ENCODE assay signal across 8 mouse cellular contexts in the genomic region with DNA sequence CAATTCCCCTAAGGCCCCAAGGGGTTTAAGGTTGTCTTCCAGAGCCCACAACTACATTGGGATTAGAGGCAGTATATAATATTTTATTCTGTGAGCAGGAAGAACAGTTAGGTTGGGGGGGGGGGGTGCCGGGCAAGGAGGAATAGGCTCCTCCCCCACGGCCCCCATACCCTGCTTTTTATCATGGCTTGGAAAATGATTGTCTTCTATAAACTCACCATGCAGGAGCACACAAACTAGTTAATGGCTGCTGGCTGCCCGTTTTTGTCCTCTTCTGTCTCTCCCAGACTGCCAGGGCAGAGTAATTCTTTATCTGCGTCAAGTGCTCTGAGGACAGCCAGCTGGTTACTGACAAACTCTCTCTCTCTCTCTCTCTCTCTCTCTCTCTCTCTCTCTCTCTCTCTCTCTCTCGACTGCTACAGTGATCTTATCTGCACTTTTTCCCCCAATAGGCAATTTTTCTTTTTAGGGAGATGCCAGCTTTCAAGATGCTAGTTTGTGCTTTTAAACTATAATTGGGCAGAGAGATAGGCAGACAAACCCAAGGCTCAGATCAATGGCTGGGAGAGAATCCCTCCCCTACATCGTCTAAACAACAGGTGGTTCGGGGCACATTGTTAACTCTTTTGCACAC. TPM values are rescaled to one million over a fixed set of nuclear protein-coding genes. Genes with fewer than 3 reads are reported as not detected.
A peak's percentile ranks its signal among the peaks of the same experiment; 100 is the strongest.
DNase-seq lines count a peak whose midpoint lies in the region; ATAC-seq and TF ChIP-seq lines count a peak whose summit lies in the region.

No protein-coding gene starts in this region.

- H3K4me2 ChIP-seq in heart, postnatal 0 days (ENCODE audit: low read depth, low read length): peak overlapping the region; percentile 94
- peak overlapping the region; percentile 98 for H3K4me2 ChIP-seq in liver, postnatal 0 days (ENCODE audit: low read depth, low read length)

- peak overlapping the region; percentile 95 for H3K4me3 ChIP-seq in erythroblast, embryonic 14.5 days (replicated peaks)
- H3K4me3 ChIP-seq in heart, postnatal 0 days (ENCODE audit: low read depth, low read length): peak overlapping the region; percentile 95
- peak overlapping the region; percentile 71 for H3K4me3 ChIP-seq in liver, postnatal 0 days (ENCODE audit: low read depth, low read length)

- peaks cover 2% of the 10 kb centered on the region; the same call in 1 of the 2 replicates for H3K27me3 ChIP-seq in erythroblast, embryonic 14.5 days (ENCODE audit: control insufficient read depth)
- H3K27me3 ChIP-seq in heart, postnatal 0 days (ENCODE audit: control insufficient read depth, insufficient read depth, low read length): no peaks in the 10 kb centered on the region
- no peaks in the 10 kb centered on the region for H3K27me3 ChIP-seq in liver, postnatal 0 days (ENCODE audit: insufficient read depth, low read length)

- no peak for ATAC-seq in erythroblast, adult 5-6 weeks (replicated peaks; ENCODE audit: low FRiP score, poor library complexity, severe bottlenecking)
- ATAC-seq in activated CD4-positive, CD25-positive, alpha-beta regulatory T cell, adult 4 months: peak; percentile 1
- ATAC-seq in heart, postnatal 0 days (ENCODE audit: insufficient read depth, low read depth): 0 out of 2 replicates have a peak, but pooled peaks have one; percentile 4
- ATAC-seq in liver, postnatal 0 days: no peak

- 4% methylated on average over 7 of the region's 7 CpGs for WGBS in heart, postnatal 0 days
- 14% methylated on average over 7 of the region's 7 CpGs for WGBS in liver, postnatal 0 days (ENCODE audit: insufficient replicate concordance)

- H3K36me3 ChIP-seq in erythroblast, embryonic 14.5 days (ENCODE audit: control insufficient read depth): peaks cover 13% of the 10 kb centered on the region
- H3K36me3 ChIP-seq in heart, postnatal 0 days (replicated peaks; ENCODE audit: control insufficient read depth, insufficient read depth, low read length): no peaks in the 10 kb centered on the region
- H3K36me3 ChIP-seq in liver, postnatal 0 days (replicated peaks; ENCODE audit: insufficient read depth, low read length): no peaks in the 10 kb centered on the region

- peak overlapping the region; percentile 95 for H3K27ac ChIP-seq in heart, postnatal 0 days (ENCODE audit: low read depth)
- H3K27ac ChIP-seq in liver, postnatal 0 days (ENCODE audit: low read depth): peak overlapping the region; percentile 74

- peak overlapping the region; percentile 76 for H3K9ac ChIP-seq in heart, postnatal 0 days (replicated peaks; ENCODE audit: low read depth, low read length)
- H3K9ac ChIP-seq in liver, postnatal 0 days (replicated peaks): peak overlapping the region; percentile 72

- H3K9me3 ChIP-seq in erythroblast, embryonic 14.5 days (ENCODE audit: control insufficient read depth, low read length): no peaks in the 10 kb centered on the region
- no peaks in the 10 kb centered on the region for H3K9me3 ChIP-seq in heart, postnatal 0 days (replicated peaks; ENCODE audit: control insufficient read depth, low read length)
- no peaks in the 10 kb centered on the region for H3K9me3 ChIP-seq in liver, postnatal 0 days (ENCODE audit: low read length)

- TF ChIP-seq CTCF in heart, postnatal 0 days (IDR thresholded peaks at IDR 0.05; ENCODE audit: low read depth): no peak
- TF ChIP-seq CTCF in liver, postnatal 0 days (IDR thresholded peaks at IDR 0.05; ENCODE audit: low read depth): no peak

- peaks cover 48% of the 10 kb centered on the region for H3K4me1 ChIP-seq in erythroblast, embryonic 14.5 days (ENCODE audit: control insufficient read depth)
- H3K4me1 ChIP-seq in heart, postnatal 0 days (ENCODE audit: control insufficient read depth, insufficient read depth): peaks cover 17% of the 10 kb centered on the region
- H3K4me1 ChIP-seq in liver, postnatal 0 days (ENCODE audit: insufficient read depth): peaks cover 18% of the 10 kb centered on the region

- DNase-seq in heart, postnatal 0 days (ENCODE audit: low spot score): peak; percentile 63
- no peak for DNase-seq in liver, postnatal 0 days
- no peak for DNase-seq in cerebellum, adult 8-10 months
- DNase-seq in cerebellum, postnatal 36 days: no peak
- DNase-seq in layer of hippocampus, adult 8-10 months (ENCODE audit: low spot score in 2 of 2): no peak

- no peak for TF ChIP-seq EP300 in heart, postnatal 0 days (IDR thresholded peaks at IDR 0.05; ENCODE audit: low read depth)
- TF ChIP-seq EP300 in liver, postnatal 0 days (IDR thresholded peaks at IDR 0.05; ENCODE audit: low read depth): no peak

RNA-seq across cellular contexts. Expression of a gene that starts 1.1 kb away (rescaled TPM):
- 7.9 and 11.3 TPM in 2 replicates for polyA plus RNA-seq in erythroblast, embryonic 14.5 days (2012)
- total RNA-seq in erythroblast, adult 5-6 weeks (2015; ENCODE audit: low replicate concordance): 16.7 and 24.6 TPM in 2 replicates
- total RNA-seq in erythroblast, adult 5-6 weeks (2017; ENCODE audit: low replicate concordance): 5.9 and 9.4 TPM in 2 replicates
- 10 to 100 TPM; 59.7 to 61.9 TPM for polyA plus RNA-seq in activated CD4-positive, CD25-positive, alpha-beta regulatory T cell, adult 4 months (2017; shearing (Covaris generic))
- total RNA-seq in heart, postnatal 0 days (2014; rRNA removed; ENCODE audit: low replicate concordance): 5.0 and 19.9 TPM in 2 replicates
- polyA plus RNA-seq in heart, postnatal 0 days (2015; fragmentation: Nextera tagmentation; extraction: Ambion mirVana): 11.1 and 14.9 TPM in 2 replicates
- polyA plus RNA-seq in liver, postnatal 0 days (2015; fragmentation: Nextera tagmentation; extraction: Ambion mirVana): 8.3 and 9.8 TPM in 2 replicates
- total RNA-seq in layer of hippocampus, adult 8-10 months (2022): 10 to 100 TPM; 27.1 to 31.0 (median 29.0) TPM

Comparison
In these comparisons a context has a peak if more than half of its experiments do, and no peak if none do; other contexts are left out.
1. ATAC-seq: peak in activated CD4-positive, CD25-positive, alpha-beta regulatory T cell, adult 4 months (single experiment) and heart, postnatal 0 days (single experiment); none in erythroblast, adult 5-6 weeks (single experiment) and liver, postnatal 0 days (single experiment).
2. Peak in every context shown above with its lines, with median percentiles within 50 percentile points of each other: H3K4me3 ChIP-seq.